Mouse (Mus musculus) A20 (cell line): ENCODE measurements around the gene Sprr2k.
"Not testable (repeated sequence)": the region's sequence is repeated elsewhere in the genome, so short reads cannot be mapped to it uniquely, and the experiment has no call there.

Experiments
- DNase-seq: peaks from one replicate; pipeline ENCODE4 v3.0.0-alpha.2; 2011; ENCODE audit warnings: low read depth, low spot score

The Sprr2k gene

GRCm38 (mm10) chr3:92432282-92432681 is at the start of gene Sprr2k:
Gene Sprr2k (plus strand): TSS chr3:92432582.
- DNase-seq: no peak

GRCm38 (mm10) chr3:92385385-92385784 is 47.0 kb upstream of the Sprr2k start, which contains the start of gene Sprr2h:
Gene Sprr2h (plus strand): TSS chr3:92385685.
- no peak for DNase-seq

- no peak for DNase-seq
Observed at GRCm38 (mm10) chr3:92394301-92394700, 38.1 kb upstream of the Sprr2k start.

- DNase-seq: no peak
Observed at GRCm38 (mm10) chr3:92407691-92408090, 24.7 kb upstream of the Sprr2k start, which contains the start of gene Sprr2i. Gene Sprr2i (plus strand): TSS chr3:92407991.

GRCm38 (mm10) chr3:92417782-92418181 is 14.6 kb upstream of the Sprr2k start, which contains the start of gene Sprr2j-ps:
Gene Sprr2j-ps (plus strand): TSS chr3:92418082.
- DNase-seq: no peak

- DNase-seq: no peak
Observed at GRCm38 (mm10) chr3:92429323-92429722, 3.1 kb upstream of the Sprr2k start, which contains the start of gene Gm9774. Gene Gm9774 (minus strand): TSS chr3:92429423.

- no peak for DNase-seq
Observed at GRCm38 (mm10) chr3:92438689-92439088, 6.3 kb downstream of the Sprr2k start, which contains the start of gene Sprr1b. Gene Sprr1b (minus strand): TSS chr3:92438789.

- DNase-seq: no peak
Observed at GRCm38 (mm10) chr3:92440177-92440576, 7.8 kb downstream of the Sprr2k start.

GRCm38 (mm10) chr3:92455151-92455550 is 22.8 kb downstream of the Sprr2k start:
- no peak for DNase-seq

- no peak for DNase-seq
Observed at GRCm38 (mm10) chr3:92458620-92459019, 26.2 kb downstream of the Sprr2k start, which contains the start of gene Sprr3. Gene Sprr3 (minus strand): TSS chr3:92458720.

GRCm38 (mm10) chr3:92466576-92466975 is 34.2 kb downstream of the Sprr2k start:
- no peak for DNase-seq

- no peak for DNase-seq
Observed at GRCm38 (mm10) chr3:92467424-92467823, 35.0 kb downstream of the Sprr2k start.

- no peak for DNase-seq
Observed at GRCm38 (mm10) chr3:92470111-92470510, 37.7 kb downstream of the Sprr2k start.

GRCm38 (mm10) chr3:92481249-92481648 is 48.9 kb downstream of the Sprr2k start:
- DNase-seq: not testable (repeated sequence)
